Mouse (Mus musculus) left cerebral cortex, postnatal 36 days (tissue): ENCODE measurements around the gene Rbm44. TPM values are rescaled to one million over a fixed set of nuclear protein-coding genes. Genes with fewer than 3 reads are reported as not detected.

Experiments
- DNase-seq, 2 experiments: peaks; one replicate each; pipeline ENCODE4 v3.0.0; 2021 to 2022; ENCODE audit warnings: low spot score in 2 of 2, mixed read lengths in 1 of 2
- intact Hi-C: fragments of 180-260 bp; cut with DNase I; formaldehyde crosslinking; loops from one replicate; pipeline ENCODE4 v1.15.1; 2025
- total RNA-seq, 2 experiments: library from RNA; stranded (reverse); gene quantifications; 2 replicates each; pipeline ENCODE4 v1.2.3; 2021

Gene Rbm44
- not detected for total RNA-seq

DNA sequence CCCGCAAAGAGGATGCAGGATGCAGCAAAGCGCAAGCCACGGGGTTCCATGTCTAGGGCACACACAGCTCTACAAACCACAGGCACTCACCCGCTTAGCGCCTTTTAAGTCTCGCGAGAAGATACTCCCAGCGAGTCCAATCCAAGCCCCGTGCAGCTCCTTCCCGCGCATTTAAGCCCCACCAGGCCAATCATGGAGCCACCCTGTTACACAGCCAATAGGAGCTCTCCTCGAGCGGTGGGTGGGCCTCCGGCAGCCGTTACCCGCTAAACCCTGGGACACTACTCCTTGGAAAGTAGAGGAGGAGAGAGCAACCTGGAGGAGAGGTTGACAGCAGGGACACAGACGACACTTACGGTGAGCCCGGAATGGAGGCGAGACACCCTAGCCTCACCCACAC lies at the start of gene Rbm44:
Gene Rbm44, plus strand, starts transcription at position 277 of the 400 bp plus-strand sequence.
- DNase-seq = no peak

GRCm38 (mm10) chr1:91095258-91095657 lies 49.6 kb upstream of the Rbm44 start:
- intact Hi-C loops = loop anchor here (5.0 kb wide), 1 partner anchor 53 kb away; no protein-coding TSS in a partner anchor
- no peak for DNase-seq

More for the DNA sequence above, at the start of gene Rbm44:
- intact Hi-C loops = no loop called here

GRCm38 (mm10) chr1:91095853-91096252 lies 49.0 kb upstream of the Rbm44 start:
- intact Hi-C loops = loop anchor here (5.0 kb wide), 1 partner anchor 54 kb away; no protein-coding TSS in a partner anchor
- DNase-seq = no peak

DNA sequence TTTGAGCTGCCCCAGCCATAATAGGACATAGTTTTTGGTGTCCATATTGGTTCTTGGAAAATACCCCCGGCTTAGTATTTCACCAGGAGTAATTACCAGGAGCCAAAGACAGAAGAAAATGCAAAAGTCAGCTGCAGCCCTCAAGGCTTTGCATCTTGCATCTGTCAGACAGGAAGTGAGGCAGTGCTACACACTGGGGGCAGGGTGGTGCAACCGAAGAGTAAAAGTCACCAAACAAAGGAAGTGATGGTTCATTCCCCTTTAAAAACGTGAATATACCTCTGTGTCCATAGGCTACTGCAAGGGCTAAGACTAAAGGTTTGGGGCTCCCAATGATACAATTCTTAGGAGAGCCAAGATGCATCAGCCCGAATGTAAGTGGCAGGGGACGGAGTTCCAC lies 48.4 kb upstream of the Rbm44 start:
- no peak for DNase-seq
- intact Hi-C loops = loop anchor here (5.0 kb wide), 1 partner anchor 54 kb away; no protein-coding TSS in a partner anchor

DNA sequence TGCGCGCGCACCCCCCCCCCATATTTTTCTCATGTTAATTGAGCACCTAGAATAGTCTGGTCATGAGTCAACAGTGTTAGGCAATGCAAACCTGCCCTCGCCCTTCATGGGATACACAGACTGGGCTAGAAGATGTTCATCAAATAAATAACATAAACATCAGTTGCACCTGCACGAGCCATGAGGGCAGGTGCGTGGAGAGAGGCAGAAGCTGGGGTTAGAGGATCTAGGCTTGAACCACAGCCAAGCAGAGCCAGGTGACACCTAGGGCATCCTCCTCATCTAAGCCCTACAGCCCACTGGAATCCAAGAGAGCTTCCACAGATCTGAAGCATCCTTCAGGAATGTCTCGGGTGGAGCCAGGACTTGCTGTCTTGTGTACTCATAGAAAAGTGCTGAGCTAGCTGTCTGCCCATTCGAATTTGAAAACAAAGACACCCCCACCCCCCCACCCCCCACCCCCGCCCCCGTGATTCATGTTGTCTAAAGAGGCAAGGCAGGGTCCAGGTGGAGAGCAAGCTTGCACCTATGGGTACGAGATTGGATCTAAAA lies 47.5 kb upstream of the Rbm44 start:
- no peak for DNase-seq
- intact Hi-C loops = loop anchor here (5.0 kb wide), 1 partner anchor 55 kb away; no protein-coding TSS in a partner anchor

DNA sequence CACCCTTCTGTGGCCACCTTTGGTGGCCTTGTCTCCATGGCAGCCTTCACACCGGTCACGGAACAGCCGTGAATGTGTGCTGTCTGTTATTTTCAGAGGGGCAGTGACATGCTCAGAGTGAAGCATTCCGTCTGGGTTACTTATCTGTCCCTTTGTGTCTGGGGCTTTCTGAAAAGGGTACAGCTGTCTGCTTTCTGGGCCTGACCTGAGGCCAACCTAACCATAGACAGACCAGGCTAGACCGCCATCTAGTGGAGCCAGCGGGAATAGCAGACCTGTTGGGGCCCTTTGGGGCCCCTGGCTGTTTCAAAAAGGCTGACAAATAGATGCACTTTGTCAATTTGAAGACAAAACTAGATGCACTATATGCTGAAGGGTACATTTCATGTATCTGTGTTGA lies 46.0 kb upstream of the Rbm44 start:
- DNase-seq = peak; percentile 43 to 64
- intact Hi-C loops = loop anchor here (1.0 to 5.0 kb wide), 2 partner anchors 57 to 126 kb away; no protein-coding TSS in a partner anchor

GRCm38 (mm10) chr1:91101709-91102440 lies 43.0 kb upstream of the Rbm44 start:
- no peak for DNase-seq

DNA sequence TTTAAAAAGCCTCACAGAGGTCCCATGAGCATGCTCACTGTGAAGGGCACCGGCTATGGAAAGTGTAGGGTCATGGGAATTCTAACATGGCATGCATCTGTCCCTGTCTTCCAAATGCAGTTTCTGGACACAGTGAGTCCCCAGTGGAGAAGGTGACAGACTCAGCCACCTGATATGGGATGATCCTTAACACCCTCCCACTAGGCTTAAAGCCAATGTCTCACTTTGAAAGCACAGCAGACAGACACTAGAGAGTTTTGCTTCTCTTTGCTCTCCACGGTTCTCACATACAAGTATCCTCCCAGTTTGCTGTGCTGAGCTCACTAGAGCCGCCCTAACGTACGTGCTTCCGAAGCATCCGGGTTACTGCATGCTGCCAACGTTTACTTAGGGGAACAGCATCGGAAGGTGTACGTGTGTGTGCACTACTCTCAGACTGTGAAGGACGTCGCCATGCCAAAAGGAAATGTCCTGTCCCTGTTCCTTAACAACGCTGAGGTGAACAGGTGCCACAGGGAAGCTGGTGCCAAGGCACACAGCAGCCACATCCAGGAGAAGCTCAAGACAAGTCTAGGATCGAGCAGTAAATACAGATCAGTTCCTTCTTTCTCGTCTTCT lies 41.4 kb upstream of the Rbm44 start:
- DNase-seq = no peak
- intact Hi-C loops = no loop called here

More at GRCm38 (mm10) chr1:91101709-91102440, 43.0 kb upstream of the Rbm44 start:
- intact Hi-C loops = no loop called here

DNA sequence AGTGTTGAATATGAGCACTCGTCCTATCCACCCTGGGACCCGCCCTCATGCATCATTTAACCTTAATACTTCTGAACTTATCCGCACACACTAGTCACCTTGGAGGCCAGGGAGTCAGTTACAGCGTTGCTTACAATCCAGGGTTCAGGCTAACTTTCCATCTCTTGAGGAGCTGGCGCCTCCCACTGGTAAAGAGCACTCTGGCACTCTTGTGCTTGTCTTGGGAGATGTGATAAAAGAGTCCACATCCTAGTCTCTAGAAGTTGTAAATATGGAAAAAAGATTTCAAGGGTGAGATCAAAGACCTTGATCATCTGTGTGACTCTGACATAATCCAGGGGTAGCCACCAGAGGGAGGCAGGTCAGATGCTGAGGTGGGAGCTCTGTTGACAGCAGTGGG lies 37.3 kb upstream of the Rbm44 start:
- intact Hi-C loops = no loop called here
- DNase-seq = no peak

DNA sequence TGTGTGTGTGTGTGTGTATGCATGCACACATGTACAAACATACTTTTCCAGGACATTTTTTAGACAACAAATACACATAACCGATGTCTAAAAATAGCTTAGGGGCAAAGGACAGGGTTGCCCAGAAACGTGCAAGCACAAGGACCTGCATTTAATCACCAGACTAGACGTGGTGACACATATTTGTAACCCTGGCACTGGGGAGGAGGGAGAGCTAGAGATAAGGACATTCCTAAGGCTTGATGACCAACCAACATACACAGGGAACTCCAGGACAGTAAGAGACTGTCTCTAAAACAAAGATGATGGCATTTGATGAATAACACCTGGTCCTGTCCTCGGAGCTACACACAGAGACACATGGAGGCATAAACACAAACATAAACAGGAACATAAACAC lies 35.6 kb upstream of the Rbm44 start:
- intact Hi-C loops = no loop called here
- DNase-seq = no peak

DNA sequence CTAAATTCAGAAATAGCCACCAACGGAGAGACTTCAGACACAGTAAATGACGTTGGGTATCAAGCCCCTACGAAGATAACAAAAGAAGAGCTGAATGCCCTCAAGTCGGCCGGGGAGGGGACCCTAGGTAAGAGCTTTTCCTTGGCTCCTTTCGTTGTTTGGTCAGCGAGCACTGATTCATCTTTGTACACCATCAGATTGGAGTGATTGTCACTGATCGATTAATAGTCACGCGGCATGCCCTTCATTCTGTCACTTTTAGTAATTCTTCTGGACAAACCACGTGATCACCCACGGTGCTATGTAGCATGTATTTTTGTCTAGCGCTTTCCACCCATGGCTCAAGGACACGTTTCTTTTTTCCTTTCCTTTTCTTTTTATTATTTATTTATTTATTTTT lies 32.7 kb upstream of the Rbm44 start:
- intact Hi-C loops = no loop called here
- DNase-seq = no peak

DNA sequence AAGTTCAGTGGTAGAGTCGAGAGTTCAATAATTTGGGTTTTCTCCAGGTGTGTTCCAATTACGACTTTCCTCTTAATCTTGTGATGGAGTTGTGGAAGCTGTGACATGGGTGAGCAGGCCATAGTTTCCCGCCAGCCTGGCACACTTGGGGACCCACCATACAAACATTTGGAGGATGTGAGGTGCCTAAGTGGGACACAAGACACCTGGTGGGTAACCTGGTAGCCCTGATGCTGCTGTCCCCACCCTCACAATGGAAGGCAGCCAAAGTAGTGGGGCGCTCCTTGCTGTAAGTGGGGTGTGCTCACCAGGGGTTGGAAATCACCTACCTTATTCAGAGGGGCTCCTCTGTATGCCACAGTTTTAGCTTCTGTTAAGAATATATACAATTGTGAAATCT lies 32.3 kb upstream of the Rbm44 start:
- intact Hi-C loops = no loop called here
- no peak for DNase-seq

- intact Hi-C loops = no loop called here
Observed at GRCm38 (mm10) chr1:91122121-91122520, 22.8 kb upstream of the Rbm44 start.

DNA sequence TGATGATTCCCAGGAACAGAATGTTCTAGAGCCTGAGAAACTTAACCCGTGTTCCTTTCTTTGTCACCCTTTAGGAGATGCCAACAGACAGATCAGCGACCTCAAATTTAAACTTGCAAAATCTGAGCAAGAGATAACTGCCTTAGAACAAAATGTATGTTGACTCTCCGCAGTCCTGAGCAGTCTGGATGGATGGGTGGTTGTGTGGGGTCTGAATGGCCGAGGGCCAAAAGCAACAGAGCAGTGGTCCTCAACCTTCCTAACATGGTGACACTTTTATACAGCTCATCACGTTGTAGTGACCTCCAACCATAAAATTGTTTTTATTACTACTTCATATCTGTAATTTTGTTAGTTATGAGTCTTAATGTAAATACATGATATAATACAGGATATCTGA lies 21.9 kb upstream of the Rbm44 start:
- DNase-seq = no peak
- intact Hi-C loops = no loop called here

More at GRCm38 (mm10) chr1:91122121-91122520, 22.8 kb upstream of the Rbm44 start:
- no peak for DNase-seq

- DNase-seq = no peak
- intact Hi-C loops = no loop called here
Observed at GRCm38 (mm10) chr1:91123466-91123865, 21.4 kb upstream of the Rbm44 start.

GRCm38 (mm10) chr1:91128849-91129248 lies 16.0 kb upstream of the Rbm44 start:
- DNase-seq = no peak
- intact Hi-C loops = no loop called here

DNA sequence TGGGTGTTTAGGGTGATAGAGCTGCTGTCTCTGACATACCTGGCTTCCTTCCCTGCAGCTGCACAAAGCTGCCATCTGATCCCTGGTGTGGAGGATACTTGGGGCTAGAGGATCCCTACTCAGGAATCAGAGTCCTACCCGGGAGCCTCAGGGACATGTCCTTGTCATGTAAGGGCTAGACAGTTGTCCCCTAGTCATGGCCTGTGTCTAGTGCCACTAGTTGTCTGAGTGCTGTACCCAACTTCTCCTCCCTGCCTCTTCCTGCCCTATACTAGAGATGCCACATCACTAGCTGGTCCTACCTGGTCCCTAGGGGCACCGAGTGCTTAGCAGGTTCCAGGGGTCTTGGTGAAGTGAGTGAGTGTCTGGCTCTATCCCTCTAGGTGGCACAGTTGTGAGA lies 7.9 kb upstream of the Rbm44 start:
- intact Hi-C loops = no loop called here

GRCm38 (mm10) chr1:91151509-91151908 lies 6.6 kb downstream of the Rbm44 start:
- DNase-seq = no peak
- intact Hi-C loops = no loop called here

More for the DNA sequence above, 7.9 kb upstream of the Rbm44 start:
- DNase-seq = no peak

GRCm38 (mm10) chr1:91166798-91167197 lies 21.9 kb downstream of the Rbm44 start:
- intact Hi-C loops = no loop called here
- no peak for DNase-seq

DNA sequence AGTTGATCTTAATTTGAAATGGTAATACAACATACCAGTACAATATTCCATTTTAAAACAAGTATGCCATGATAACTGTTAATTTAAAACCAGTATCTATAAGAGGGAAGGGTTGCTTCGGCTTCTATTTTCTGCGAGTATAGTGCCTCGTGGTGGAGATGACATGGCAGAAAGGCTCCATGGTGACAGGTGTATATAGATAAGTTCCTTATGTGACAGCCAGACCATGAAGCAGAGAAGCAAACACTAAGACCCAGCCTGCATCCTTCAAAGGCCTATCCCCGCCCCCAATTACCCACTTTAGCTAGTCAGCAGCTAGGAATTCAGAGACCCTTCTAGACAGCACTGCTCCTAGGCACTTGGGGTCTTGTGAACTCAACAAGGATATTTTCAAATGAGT lies 24.3 kb downstream of the Rbm44 start:
- no peak for DNase-seq
- intact Hi-C loops = no loop called here

DNA sequence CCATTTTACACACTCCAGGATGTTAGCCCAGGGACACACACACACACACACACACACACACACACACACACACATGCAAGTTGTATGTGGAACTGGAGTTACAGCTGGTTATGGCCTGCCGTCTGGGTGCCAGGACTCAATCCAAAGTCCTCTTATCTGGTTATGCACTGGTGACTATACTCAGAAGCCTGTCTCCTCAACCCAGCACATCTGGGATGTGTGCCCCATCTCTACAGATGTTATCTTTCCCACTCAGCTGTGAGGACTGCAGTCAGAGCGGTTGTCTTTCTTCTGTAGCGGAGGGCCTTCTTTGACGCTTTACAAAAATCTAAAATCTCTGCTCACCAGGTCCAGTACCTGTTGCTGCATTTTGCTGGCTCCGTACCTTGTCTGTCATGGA lies 29.9 kb downstream of the Rbm44 start:
- intact Hi-C loops = loop anchor here (5.0 to 10.0 kb wide), 2 partner anchors 173 to 200 kb away; no protein-coding TSS in a partner anchor

More for the DNA sequence above, 29.9 kb downstream of the Rbm44 start:
- DNase-seq = no peak
